Mouse (Mus musculus): ENCODE data around the gene Zfp57. TPM values are rescaled to one million over a fixed set of nuclear protein-coding genes. Genes with fewer than 3 reads are reported as not detected.

Gene Zfp57
- total and polyA plus RNA-seq, 3 experiments: 0.26 TPM; not detected in 2

- Histone ChIP-seq H3K27ac (ENCODE audit: insufficient read depth, low read depth) (no peak overlapping the region), H3K9me3 (replicated peaks; ENCODE audit: low read length) (no peaks in the 10 kb centered on the region), H3K27me3 (replicated peaks) (no peaks in the 10 kb centered on the region), H3K36me3 (replicated peaks in 1 of 2; ENCODE audit: control insufficient read depth in 1 of 2, insufficient read depth in 1 of 2, low read length in 1 of 2) (no peaks in the 10 kb centered on the region), H3K4me2 (ENCODE audit: insufficient read depth, low read depth, poor library complexity, severe bottlenecking) (no peak overlapping the region), H3K4me1 (ENCODE audit: control insufficient read depth in 1 of 2, insufficient read depth in 2 of 2) (no peaks in the 10 kb centered on the region), H3K4me3 (replicated peaks in 1 of 3; ENCODE audit: low read depth in 2 of 3, low read length in 2 of 3, poor library complexity in 1 of 3) (no peak overlapping the region), H3K79me2 (replicated peaks; ENCODE audit: control insufficient read depth, extremely low read depth, insufficient read depth, poor library complexity, severe bottlenecking) (no peaks in the 10 kb centered on the region), H3K9ac (ENCODE audit: insufficient read depth, low read depth) (no peak overlapping the region)
- in situ Hi-C loops (cut with MboI; ENCODE audit: low pct_ligation_motif_present, low pct_unique_long_range_greater_than_20kb, low sequenced_read_pairs) (no loop called here), dilution Hi-C loops (cut with MboI; ENCODE audit: extremely low pct_ligation_motif_present, extremely low pct_unique_long_range_greater_than_20kb, low sequenced_read_pairs) (no loop called here)
- TF ChIP-seq SMC3 (IDR thresholded peaks at IDR 0.05; ENCODE audit: low read depth, low read length): no peak
- DNase-seq (ENCODE audit: extremely low read depth): no peak
Measured at GRCm38 (mm10) chr17:37009460-37010042, 8.6 kb downstream of the Zfp57 start.

DNA sequence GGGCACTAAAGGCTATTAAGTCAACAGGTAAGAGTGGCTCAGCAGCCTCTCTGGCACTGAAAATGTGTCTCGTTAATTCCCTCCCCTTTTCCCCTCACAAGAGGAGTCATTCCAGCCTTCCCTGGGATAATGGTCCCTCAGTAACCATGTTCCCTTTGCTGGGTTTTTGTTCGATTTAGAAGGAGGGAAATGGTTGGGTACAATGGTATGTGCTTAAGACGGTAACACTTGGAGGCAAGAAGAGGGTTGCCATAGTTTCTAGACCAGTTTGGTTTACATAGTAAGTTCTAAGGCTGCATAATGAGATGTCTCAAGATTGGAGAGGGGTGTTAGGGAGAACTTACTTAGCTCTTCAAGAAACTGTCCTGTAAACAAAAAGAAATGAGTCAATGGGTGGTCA lies 10.8 kb downstream of the Zfp57 start:
- dilution Hi-C loops (cut with MboI; ENCODE audit: extremely low pct_ligation_motif_present, extremely low pct_unique_long_range_greater_than_20kb, low sequenced_read_pairs) (no loop called here), in situ Hi-C loops (cut with MboI; ENCODE audit: low pct_ligation_motif_present, low pct_unique_long_range_greater_than_20kb, low sequenced_read_pairs) (no loop called here)
- H3K27ac ChIP-seq (ENCODE audit: insufficient read depth, low read depth): no peak overlapping the region
- no peak for DNase-seq (ENCODE audit: extremely low read depth)
- H3K4me3 ChIP-seq (replicated peaks in 1 of 3; ENCODE audit: low read depth in 2 of 3, low read length in 2 of 3, poor library complexity in 1 of 3): no peak overlapping the region
- H3K27me3 ChIP-seq (replicated peaks): no peaks in the 10 kb centered on the region
- no peak overlapping the region for H3K9ac ChIP-seq (ENCODE audit: insufficient read depth, low read depth)
- no peak overlapping the region for H3K4me2 ChIP-seq (ENCODE audit: insufficient read depth, low read depth, poor library complexity, severe bottlenecking)
- no peaks in the 10 kb centered on the region for H3K4me1 ChIP-seq (ENCODE audit: control insufficient read depth in 1 of 2, insufficient read depth in 2 of 2)
- no peaks in the 10 kb centered on the region for H3K9me3 ChIP-seq (replicated peaks; ENCODE audit: low read length)
- H3K36me3 ChIP-seq (replicated peaks in 1 of 2; ENCODE audit: control insufficient read depth in 1 of 2, insufficient read depth in 1 of 2, low read length in 1 of 2): no peaks in the 10 kb centered on the region
- TF ChIP-seq ZMIZ1 (IDR thresholded peaks at IDR 0.05; ENCODE audit: low read depth, low read length) (no peak), USF2 (conservative IDR thresholded peaks at IDR 0.05; ENCODE audit: low read depth, low read length) (no peak), RCOR1 (conservative IDR thresholded peaks at IDR 0.05; ENCODE audit: low read depth, low read length) (no peak), E2F4 (IDR thresholded peaks at IDR 0.05; ENCODE audit: insufficient replicate concordance, low read depth, low read length) (no peak), TBP (conservative IDR thresholded peaks at IDR 0.05; ENCODE audit: low read depth, low read length) (no peak), EP300 (IDR thresholded peaks at IDR 0.05; ENCODE audit: low read length) (no peak), MAZ (IDR thresholded peaks at IDR 0.05; ENCODE audit: low read depth, low read length) (no peak), GABPA (IDR thresholded peaks at IDR 0.05; ENCODE audit: insufficient replicate concordance, low read depth, low read length) (no peak), JUND (conservative IDR thresholded peaks at IDR 0.05; ENCODE audit: low read depth, low read length) (no peak), BHLHE40 (IDR thresholded peaks at IDR 0.05; ENCODE audit: low read depth, low read length) (no peak), SMC3 (IDR thresholded peaks at IDR 0.05; ENCODE audit: low read depth, low read length) (no peak), TCF12 (IDR thresholded peaks at IDR 0.05; ENCODE audit: low read depth, low read length) (no peak), ZC3H11A (IDR thresholded peaks at IDR 0.05; ENCODE audit: low read depth, low read length) (no peak), JUN (IDR thresholded peaks at IDR 0.05; ENCODE audit: insufficient read depth, low read depth, low read length) (no peak), USF1 (IDR thresholded peaks at IDR 0.05; ENCODE audit: low read depth, low read length) (no peak), MAX (IDR thresholded peaks at IDR 0.05; ENCODE audit: low read length) (no peak), MYC (IDR thresholded peaks at IDR 0.05; ENCODE audit: low read depth, low read length) (no peak), KAT2A (IDR thresholded peaks at IDR 0.05; ENCODE audit: insufficient replicate concordance, low read length) (no peak), ELF1 (IDR thresholded peaks at IDR 0.05; ENCODE audit: low read depth, low read length) (no peak), RAD21 (IDR thresholded peaks at IDR 0.05; ENCODE audit: low read depth, low read length) (no peak)
- no peaks in the 10 kb centered on the region for H3K79me2 ChIP-seq (replicated peaks; ENCODE audit: control insufficient read depth, extremely low read depth, insufficient read depth, poor library complexity, severe bottlenecking)

Data from CH12.LX (cell line).